In genomic region chr1:167694731-167695130, GRCm38 (mm10) we compare ENCODE assay signal across 31 mouse cellular contexts. TPM values are rescaled to one million over a fixed set of nuclear protein-coding genes. Genes with fewer than 3 reads are reported as not detected.
"Had no signal": no experiment of that assay in that cellular context is flagged by ENCODE, and none has a peak within 500 bp of the region (broad histone marks: within the 10 kb centered on the region; RNA-seq: fewer than 3 reads in every experiment).

No protein-coding gene starts in this region.

- H3K4me3 ChIP-seq: heart, adult 2 months; heart, embryonic 13.5 days; heart, embryonic 15.5 days; hindbrain, embryonic 12.5 days; kidney, embryonic 15.5 days; limb, embryonic 13.5 days; limb, embryonic 15.5 days had no signal

- H3K9me3 ChIP-seq: heart, embryonic 13.5 days; heart, embryonic 15.5 days; hindbrain, embryonic 12.5 days; kidney, embryonic 15.5 days; limb, embryonic 13.5 days; limb, embryonic 15.5 days had no signal

- H3K4me2 ChIP-seq: heart, embryonic 11.5 days; heart, embryonic 13.5 days; heart, embryonic 15.5 days; hindbrain, embryonic 12.5 days; hindbrain, embryonic 14.5 days; kidney, embryonic 15.5 days; limb, embryonic 13.5 days; limb, embryonic 15.5 days had no signal

- ATAC-seq: forebrain, postnatal 0 days; hindbrain, embryonic 16.5 days; intestine, embryonic 16.5 days had no signal

- H3K9ac ChIP-seq: forebrain, postnatal 0 days; heart, embryonic 13.5 days; heart, embryonic 15.5 days; hindbrain, embryonic 12.5 days; hindbrain, embryonic 14.5 days; kidney, embryonic 15.5 days; limb, embryonic 13.5 days; limb, embryonic 15.5 days had no signal

- H3K27ac ChIP-seq: heart, adult 2 months; heart, embryonic 13.5 days; heart, embryonic 15.5 days; hindbrain, embryonic 12.5 days; hindbrain, embryonic 14.5 days; kidney, embryonic 15.5 days; kidney, postnatal 0 days; limb, embryonic 13.5 days; limb, embryonic 15.5 days had no signal

- H3K36me3 ChIP-seq: heart, embryonic 13.5 days; heart, embryonic 15.5 days; hindbrain, embryonic 12.5 days; kidney, embryonic 15.5 days; limb, embryonic 13.5 days; limb, embryonic 15.5 days had no signal

- DNase-seq: forebrain, postnatal 0 days; gastrocnemius, postnatal 14 days; gastrocnemius, postnatal 36 days; heart, adult 2 months; heart, postnatal 14 days; heart, postnatal 36 days; kidney, adult 11 months; kidney, adult 2 months; kidney, adult 9 months; kidney, postnatal 14 days; kidney, postnatal 36 days; layer of hippocampus, adult 9-11 months; layer of hippocampus, postnatal 36 days; left cerebral cortex, postnatal 4 days had no signal

RNA-seq across cellular contexts. Expression of gene Lmx1a, which starts 5.7 kb away (rescaled TPM):
- total RNA-seq: heart, adult 2 months; heart, postnatal 14 days; heart, postnatal 36 days; hematopoietic stem cell, adult 5-6 weeks; left cerebral cortex, adult 18-20 months; left cerebral cortex, adult 8-10 months; left cerebral cortex, postnatal 10 days; liver, adult 2 months had no signal
- polyA plus RNA-seq: heart, postnatal 0 days; liver, adult 2 months had no signal
